Mouse (Mus musculus) kidney, postnatal 0 days (tissue): ENCODE measurements at regions not wholly inside any gene's neighbourhood (a gene's known extent, or its start where the extent isn't known, plus 50 kb on each side); places are given as distances from the start of the nearest gene placed in this dataset.

Experiments used
- ATAC-seq: fragments of 200-750 bp; cut with Nextera tagmentation; replicated peaks from 2 replicates; pipeline ENCODE4 v1.8.0; 2017; ENCODE audit warnings: low read depth, moderate number of reproducible peaks, moderate TSS enrichment, moderate library complexity; ENCODE audit not compliant: low FRiP score
- DNase-seq: peaks from one replicate; pipeline ENCODE4 v3.0.0-alpha.2; 2016; ENCODE audit warnings: low spot score
- H3K27ac ChIP-seq: fragments of 300-500 bp; sonication (generic); 2 replicates; pipeline ENCODE4 v1.5.1; 2014; ENCODE audit warnings: mild to moderate bottlenecking
- H3K27me3 ChIP-seq: fragments of 300-500 bp; sonication (generic); 2 replicates; pipeline ENCODE4 v1.6.1; 2014; ENCODE audit warnings: low read length, mixed read lengths; ENCODE audit not compliant: insufficient read depth
- H3K36me3 ChIP-seq: fragments of 300-500 bp; sonication (generic); 2 replicates; pipeline ENCODE4 v1.6.1; 2014; ENCODE audit warnings: low read length, mixed read lengths; ENCODE audit not compliant: insufficient read depth
- H3K4me1 ChIP-seq: fragments of 300-500 bp; sonication (generic); replicated peaks from 2 replicates; pipeline ENCODE4 v1.6.1; 2014; ENCODE audit warnings: antibody characterized with exemption, low read length, mixed read lengths; ENCODE audit not compliant: insufficient read depth
- H3K4me2 ChIP-seq: fragments of 300-500 bp; sonication (generic); 2 replicates; pipeline ENCODE4 v1.6.1; 2014; ENCODE audit warnings: mild to moderate bottlenecking, low read length, moderate library complexity, mixed read lengths
- H3K4me3 ChIP-seq: fragments of 300-500 bp; sonication (generic); replicated peaks from 2 replicates; pipeline ENCODE4 v1.5.1; 2014; ENCODE audit warnings: low read depth, low read length
- H3K9ac ChIP-seq: fragments of 300-500 bp; sonication (generic); 2 replicates; pipeline ENCODE4 v1.6.1; 2014; ENCODE audit warnings: low read depth, low read length
- H3K9me3 ChIP-seq: fragments of 300-500 bp; sonication (generic); replicated peaks from 2 replicates; pipeline ENCODE4 v1.6.1; 2016; ENCODE audit warnings: low read length, inconsistent platforms, mixed read lengths
- CTCF ChIP-seq: IDR thresholded peaks from 2 replicates; pipeline ENCODE4 v1.5.1; 2016; ENCODE audit warnings: antibody characterized with exemption, low read depth, mild to moderate bottlenecking, moderate library complexity
- WGBS: fragments of 180-500 bp; shearing (Covaris S2); extraction: QIAGEN DNeasy Blood & Tissue Kit; methylation state at CpG from one replicate; pipeline ENCODE4 v1.1.7; 2014; 5-methylcytosine and 5-hydroxymethylcytosine counted together

- H3K27me3 ChIP-seq = no peaks in the 10 kb centered on the region
- H3K4me3 ChIP-seq = no peak overlapping the region
- H3K27ac ChIP-seq = no peak overlapping the region
- H3K4me2 ChIP-seq = no peak overlapping the region
- 77% methylated on average over 13 of the region's 13 CpGs for WGBS
- H3K9ac ChIP-seq = no peak overlapping the region
- no peak for TF ChIP-seq CTCF
- no peaks in the 10 kb centered on the region for H3K9me3 ChIP-seq
- H3K36me3 ChIP-seq = no peaks in the 10 kb centered on the region
- ATAC-seq (no peak), DNase-seq (no peak)
- H3K4me1 ChIP-seq = no peaks in the 10 kb centered on the region
Observed at GRCm38 (mm10) chr3:138630231-138630630, 104.3 kb downstream of the Eif4e start.

- TF ChIP-seq CTCF = no peak
- no peaks in the 10 kb centered on the region for H3K9me3 ChIP-seq
- 33% methylated on average over 2 of the region's 2 CpGs for WGBS
- H3K27me3 ChIP-seq = no peaks in the 10 kb centered on the region
- H3K4me1 ChIP-seq = no peaks in the 10 kb centered on the region
- ATAC-seq (no peak), DNase-seq (no peak)
- no peak overlapping the region for H3K9ac ChIP-seq
- H3K4me2 ChIP-seq = no peak overlapping the region
- no peaks in the 10 kb centered on the region for H3K36me3 ChIP-seq
- H3K4me3 ChIP-seq = no peak overlapping the region
- H3K27ac ChIP-seq = no peak overlapping the region
Observed at GRCm38 (mm10) chr3:138632086-138632485, 106.1 kb downstream of the Eif4e start.

GRCm38 (mm10) chr3:138642026-138642425 is 100.0 kb upstream of the Tspan5 start:
- 100% methylated on average over 1 of the region's 1 CpGs for WGBS
- Histone ChIP-seq H3K4me2 (no peak overlapping the region), H3K27ac (no peak overlapping the region), H3K27me3 (no peaks in the 10 kb centered on the region), H3K36me3 (no peaks in the 10 kb centered on the region), H3K9ac (no peak overlapping the region), H3K4me3 (no peak overlapping the region), H3K9me3 (no peaks in the 10 kb centered on the region), H3K4me1 (peaks cover 8% of the 10 kb centered on the region; the same call in 1 of the 2 replicates)
- peak; percentile 71 for TF ChIP-seq CTCF
- DNase-seq (no peak), ATAC-seq (no peak)

- DNase-seq (no peak), ATAC-seq (0 out of 2 replicates have a peak, but pooled peaks have one; percentile 6)
- Histone ChIP-seq H3K9me3 (no peaks in the 10 kb centered on the region), H3K27me3 (no peaks in the 10 kb centered on the region), H3K27ac (peak overlapping the region; percentile 13; the same call in 1 of the 2 replicates), H3K4me2 (peak overlapping the region; percentile 67), H3K36me3 (no peaks in the 10 kb centered on the region), H3K4me3 (peak overlapping the region; percentile 28), H3K4me1 (peaks cover 8% of the 10 kb centered on the region; the same call in 1 of the 2 replicates), H3K9ac (0 out of 2 replicates have a peak overlapping the region, but pooled peaks have one; percentile 40)
- no peak for TF ChIP-seq CTCF
- WGBS = 23% methylated on average over 15 of the region's 15 CpGs
Observed at GRCm38 (mm10) chr3:138643951-138644285, 98.1 kb upstream of the Tspan5 start.

- no peak for TF ChIP-seq CTCF
- 0 out of 2 replicates have a peak overlapping the region, but pooled peaks have one; percentile 40 for H3K9ac ChIP-seq
- H3K36me3 ChIP-seq = no peaks in the 10 kb centered on the region
- H3K27ac ChIP-seq = peak overlapping the region; percentile 13; the same call in 1 of the 2 replicates
- peak overlapping the region; percentile 67 for H3K4me2 ChIP-seq
- peaks cover 8% of the 10 kb centered on the region; the same call in 1 of the 2 replicates for H3K4me1 ChIP-seq
- no peaks in the 10 kb centered on the region for H3K27me3 ChIP-seq
- peak; percentile 74 for ATAC-seq
- peak; percentile 73 for DNase-seq
- no peaks in the 10 kb centered on the region for H3K9me3 ChIP-seq
- WGBS = 4% methylated on average over 19 of the region's 19 CpGs
- peak overlapping the region; percentile 28 for H3K4me3 ChIP-seq
Observed at GRCm38 (mm10) chr3:138644286-138644951, 97.6 kb upstream of the Tspan5 start.

GRCm38 (mm10) chr3:138645320-138645719 is 96.7 kb upstream of the Tspan5 start:
- H3K9me3 ChIP-seq = no peaks in the 10 kb centered on the region
- DNase-seq = peak; percentile 65
- peak; percentile 27; the same call in 1 of the 2 replicates for TF ChIP-seq CTCF
- ATAC-seq = no peak
- no peaks in the 10 kb centered on the region for H3K27me3 ChIP-seq
- no peaks in the 10 kb centered on the region for H3K36me3 ChIP-seq
- H3K4me2 ChIP-seq = no peak overlapping the region
- H3K27ac ChIP-seq = no peak overlapping the region
- H3K9ac ChIP-seq = no peak overlapping the region
- peaks cover 8% of the 10 kb centered on the region; the same call in 1 of the 2 replicates for H3K4me1 ChIP-seq
- 15% methylated on average over 3 of the region's 3 CpGs for WGBS
- no peak overlapping the region for H3K4me3 ChIP-seq
